Mouse (Mus musculus) embryonic facial prominence, embryonic 11.5 days (tissue): Measurements from ENCODE around the gene Fgfr2. TPM values are rescaled to one million over a fixed set of nuclear protein-coding genes. Genes with fewer than 3 reads are reported as not detected.

ENCODE experiments used
- ATAC-seq: fragments of 200-750 bp; cut with Nextera tagmentation; replicated peaks from 2 replicates; pipeline ENCODE4 v1.8.0; 2017; ENCODE audit warnings: low read depth; ENCODE audit not compliant: insufficient number of reproducible peaks, low FRiP score, low TSS enrichment
- DNase-seq: peaks from one replicate; pipeline ENCODE4 v3.0.0-alpha.2; 2015; ENCODE audit warnings: low spot score
- H3K27ac ChIP-seq: fragments of 300-500 bp; sonication (generic); replicated peaks from 2 replicates; pipeline ENCODE4 v1.5.1; 2014; ENCODE audit warnings: mild to moderate bottlenecking, low read depth, low read length, control low read depth
- H3K27me3 ChIP-seq: fragments of 300-500 bp; sonication (generic); 2 replicates; pipeline ENCODE4 v1.6.1; 2014; ENCODE audit warnings: mild to moderate bottlenecking, low read length, moderate library complexity, mixed read lengths; ENCODE audit not compliant: control insufficient read depth, insufficient read depth
- H3K36me3 ChIP-seq: fragments of 300-500 bp; sonication (generic); replicated peaks from 2 replicates; pipeline ENCODE4 v1.6.1; 2014; ENCODE audit warnings: low read depth, mild to moderate bottlenecking, low read length, moderate library complexity, mixed read lengths; ENCODE audit not compliant: control insufficient read depth, insufficient read depth
- H3K4me1 ChIP-seq: fragments of 300-500 bp; sonication (generic); 2 replicates; pipeline ENCODE4 v1.6.1; 2014; ENCODE audit warnings: low read length, mixed read lengths; ENCODE audit not compliant: control insufficient read depth, insufficient read depth
- H3K4me2 ChIP-seq: fragments of 300-500 bp; sonication (generic); 2 replicates; pipeline ENCODE4 v1.6.1; 2014; ENCODE audit warnings: low read depth, mild to moderate bottlenecking, control low read depth, low read length, moderate library complexity
- H3K4me3 ChIP-seq: fragments of 300-500 bp; sonication (generic); 2 replicates; pipeline ENCODE4 v1.5.1; 2014; ENCODE audit warnings: low read depth, low read length, control low read depth
- H3K9ac ChIP-seq: fragments of 300-500 bp; sonication (generic); replicated peaks from 2 replicates; pipeline ENCODE4 v1.6.1; 2014; ENCODE audit warnings: mild to moderate bottlenecking, control low read depth, low read length
- H3K9me3 ChIP-seq: fragments of 300-500 bp; sonication (generic); replicated peaks from 2 replicates; pipeline ENCODE4 v1.6.1; 2016; ENCODE audit warnings: mild to moderate bottlenecking, low read length, inconsistent platforms, mixed read lengths; ENCODE audit not compliant: control insufficient read depth
- WGBS: fragments of 180-500 bp; shearing (Covaris S2); extraction: QIAGEN DNeasy Blood & Tissue Kit; methylation state at CpG from one replicate; pipeline ENCODE4 v1.1.7; 2014; 5-methylcytosine and 5-hydroxymethylcytosine counted together
- polyA plus RNA-seq: library from polyadenylated mRNA; unstranded; fragments of >200 nt; fragmentation: Nextera tagmentation; extraction: Ambion mirVana; gene quantifications from 2 replicates; pipeline ENCODE4 v1.2.1, GENCODE M21; 2014

Fgfr2 gene
- polyA plus RNA-seq, 1 experiment from 2014 or later = 75.6 TPM

- WGBS = 87% methylated on average over 5 of the region's 5 CpGs
- H3K27ac ChIP-seq = no peak overlapping the region
- H3K4me1 ChIP-seq = no peaks in the 10 kb centered on the region
- H3K4me3 ChIP-seq = no peak overlapping the region
- no peak overlapping the region for H3K9ac ChIP-seq
- DNase-seq (no peak), ATAC-seq (no peak)
- no peaks in the 10 kb centered on the region for H3K9me3 ChIP-seq
- no peaks in the 10 kb centered on the region for H3K27me3 ChIP-seq
- no peak overlapping the region for H3K4me2 ChIP-seq
- no peaks in the 10 kb centered on the region for H3K36me3 ChIP-seq
Measured at GRCm38 (mm10) chr7:132801509-132801908, 321.6 kb downstream of the Fgfr2 start.

GRCm38 (mm10) chr7:132800868-132801267 is 322.3 kb downstream of the Fgfr2 start:
- H3K36me3 ChIP-seq = no peaks in the 10 kb centered on the region
- ATAC-seq = no peak

GRCm38 (mm10) chr7:132799119-132800016 is 323.8 kb downstream of the Fgfr2 start:
- no peak overlapping the region for H3K27ac ChIP-seq
- no peak for DNase-seq
- H3K9ac ChIP-seq = no peak overlapping the region
- H3K4me1 ChIP-seq = no peaks in the 10 kb centered on the region
- H3K4me2 ChIP-seq = no peak overlapping the region
- no peaks in the 10 kb centered on the region for H3K36me3 ChIP-seq
- WGBS = 83% methylated on average over 5 of the region's 5 CpGs
- no peaks in the 10 kb centered on the region for H3K9me3 ChIP-seq
- no peaks in the 10 kb centered on the region for H3K27me3 ChIP-seq
- no peak for ATAC-seq
- H3K4me3 ChIP-seq = no peak overlapping the region

More at GRCm38 (mm10) chr7:132800868-132801267, 322.3 kb downstream of the Fgfr2 start:
- Histone ChIP-seq H3K4me3 (no peak overlapping the region), H3K4me2 (no peak overlapping the region), H3K27me3 (no peaks in the 10 kb centered on the region), H3K9ac (no peak overlapping the region), H3K9me3 (no peaks in the 10 kb centered on the region), H3K27ac (no peak overlapping the region), H3K4me1 (no peaks in the 10 kb centered on the region)
- no peak for DNase-seq
- 90% methylated on average over 10 of the region's 10 CpGs for WGBS

- ATAC-seq = no peak
Measured at GRCm38 (mm10) chr7:132795141-132795540, 328.0 kb downstream of the Fgfr2 start.

GRCm38 (mm10) chr7:132793467-132793866 is 329.7 kb downstream of the Fgfr2 start:
- DNase-seq (no peak), ATAC-seq (no peak)
- no peak overlapping the region for H3K9ac ChIP-seq
- no peak overlapping the region for H3K4me3 ChIP-seq
- no peaks in the 10 kb centered on the region for H3K36me3 ChIP-seq
- no peaks in the 10 kb centered on the region for H3K9me3 ChIP-seq
- no peak overlapping the region for H3K4me2 ChIP-seq
- no peaks in the 10 kb centered on the region; the same call in 1 of the 2 replicates for H3K4me1 ChIP-seq
- 66% methylated on average over 6 of the region's 6 CpGs for WGBS
- H3K27ac ChIP-seq = no peak overlapping the region
- H3K27me3 ChIP-seq = no peaks in the 10 kb centered on the region

More at GRCm38 (mm10) chr7:132795141-132795540, 328.0 kb downstream of the Fgfr2 start:
- no peak for DNase-seq
- WGBS = 92% methylated on average over 5 of the region's 5 CpGs
- Histone ChIP-seq H3K4me1 (no peaks in the 10 kb centered on the region; the same call in 1 of the 2 replicates), H3K9me3 (no peaks in the 10 kb centered on the region), H3K27ac (no peak overlapping the region), H3K9ac (no peak overlapping the region), H3K27me3 (no peaks in the 10 kb centered on the region), H3K36me3 (no peaks in the 10 kb centered on the region), H3K4me3 (no peak overlapping the region), H3K4me2 (no peak overlapping the region)

- Histone ChIP-seq H3K4me3 (no peak overlapping the region), H3K27me3 (no peaks in the 10 kb centered on the region), H3K4me2 (no peak overlapping the region), H3K36me3 (no peaks in the 10 kb centered on the region), H3K9ac (no peak overlapping the region), H3K27ac (no peak overlapping the region), H3K9me3 (no peaks in the 10 kb centered on the region), H3K4me1 (no peaks in the 10 kb centered on the region; the same call in 1 of the 2 replicates)
- ATAC-seq (no peak), DNase-seq (no peak)
- 89% methylated on average over 14 of the region's 14 CpGs for WGBS
Measured at GRCm38 (mm10) chr7:132790447-132791219, 332.5 kb downstream of the Fgfr2 start.

GRCm38 (mm10) chr7:132788826-132789225 is 334.3 kb downstream of the Fgfr2 start:
- H3K4me1 ChIP-seq = no peaks in the 10 kb centered on the region; the same call in 1 of the 2 replicates

More at GRCm38 (mm10) chr7:132788826-132789225, 334.3 kb downstream of the Fgfr2 start:
- Histone ChIP-seq H3K9me3 (no peaks in the 10 kb centered on the region), H3K4me3 (no peak overlapping the region), H3K9ac (no peak overlapping the region), H3K4me2 (no peak overlapping the region), H3K27me3 (no peaks in the 10 kb centered on the region), H3K27ac (no peak overlapping the region), H3K36me3 (no peaks in the 10 kb centered on the region)
- 94% methylated on average over 13 of the region's 13 CpGs for WGBS
- no peak for DNase-seq
- ATAC-seq = no peak
